Mouse (Mus musculus) neutrophil, adult 59 days (primary cell): ENCODE measurements around the gene Glod4. TPM values are rescaled to one million over a fixed set of nuclear protein-coding genes. Genes with fewer than 3 reads are reported as not detected.

Experiments used
- total RNA-seq, 2 experiments: library from RNA; stranded (reverse); gene quantifications; 1 replicate in 1 of 2; 2 replicates in 1 of 2; pipeline ENCODE4 v1.2.4; 2023

Glod4 gene
- total RNA-seq = 10 to 100 TPM; 27.9 to 28.0 TPM

GRCm38 (mm10) chr11:76242901-76243810 is at the start of gene Glod4, which contains the start of gene Mrm3:
Glod4 (minus strand) TSS chr11:76243725.
Mrm3 (plus strand) TSS chr11:76243715.

GRCm38 (mm10) chr11:76217390-76217800 is 26.1 kb downstream of the Glod4 start, which contains the start of the genes Dbil5 and Gemin4:
Dbil5 (plus strand) TSS chr11:76217608.
Gemin4 (minus strand) TSS chr11:76217664.

GRCm38 (mm10) chr11:76179495-76180145 is 63.9 kb downstream of the Glod4 start, which contains the start of the genes Vps53 and Fam57a:
Vps53 (minus strand) TSS chr11:76179647.
Fam57a (plus strand) TSS chr11:76179671.

Other genes with a start within 250 kb of the Glod4 start
- not detected for gene 1700016K19Rik, start 243.8 kb downstream of the Glod4 start, total RNA-seq
- gene Rflnb, start 215.9 kb downstream of the Glod4 start, total RNA-seq = 100 to 1,000 TPM; 166 to 173 TPM
- gene Vps53, start 64.1 kb downstream of the Glod4 start, total RNA-seq = 10 to 100 TPM; 39.2 to 41.0 TPM
- gene Fam57a, start 64.1 kb downstream of the Glod4 start, total RNA-seq = 1 to 10 TPM; 1.1 to 1.2 TPM
- gene Dbil5, start 26.1 kb downstream of the Glod4 start, total RNA-seq = under 1 TPM in 1 of 2 experiments, not detected in 1; 0.97 TPM
- 1 to 10 TPM in 1 of 2 experiments, not detected in 1; 1.1 TPM for gene Gemin4, start 26.1 kb downstream of the Glod4 start, total RNA-seq
- 1 to 10 TPM; 2.4 to 4.6 TPM for gene Mrm3, start within 50 bp of the Glod4 start, total RNA-seq
- gene Nxn, start 155.4 kb upstream of the Glod4 start, total RNA-seq = 10 to 100 TPM; 20.1 to 22.9 TPM
- gene Timm22, start 163.2 kb upstream of the Glod4 start, total RNA-seq = 10 to 100 TPM in 1 of 2 experiments, 1 to 10 TPM in 1; 9.3 to 11.9 TPM